ENCODE assay signal across 18 mouse cellular contexts in the genomic region with DNA sequence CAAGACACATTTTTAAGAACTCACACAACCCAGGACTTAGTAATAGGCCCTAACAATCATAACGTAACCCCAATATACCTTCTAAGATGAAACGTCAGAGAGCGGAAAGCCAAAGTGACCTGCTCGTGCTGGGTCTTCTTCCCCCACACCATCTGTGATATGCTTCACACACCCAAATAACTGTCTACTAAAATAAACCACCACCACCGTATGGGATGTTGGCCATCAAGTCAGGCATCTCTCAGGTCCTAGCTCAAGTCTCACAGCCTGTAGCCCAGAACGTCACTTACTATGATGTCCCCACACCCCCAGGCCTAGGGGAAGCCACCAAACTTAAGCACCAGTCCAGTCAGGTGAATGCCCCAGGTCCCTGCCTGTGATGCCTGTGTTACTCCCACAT.
"Had no signal": no experiment of that assay in that cellular context is flagged by ENCODE, and none has a peak within 500 bp of the region (broad histone marks: within the 10 kb centered on the region; RNA-seq: fewer than 3 reads in every experiment).

No protein-coding gene starts in this region.

- H3K4me2 ChIP-seq: lung, embryonic 14.5 days; midbrain, embryonic 13.5 days; midbrain, embryonic 15.5 days; neural tube, embryonic 13.5 days; neural tube, embryonic 15.5 days; stomach, embryonic 15.5 days had no signal

- ATAC-seq: midbrain, embryonic 13.5 days; midbrain, embryonic 15.5 days had no signal

- H3K9me3 ChIP-seq: midbrain, embryonic 10.5 days; midbrain, embryonic 13.5 days; midbrain, embryonic 15.5 days; neural tube, embryonic 13.5 days; neural tube, embryonic 15.5 days; stomach, embryonic 15.5 days had no signal

- H3K4me3 ChIP-seq: midbrain, embryonic 10.5 days; midbrain, embryonic 13.5 days; midbrain, embryonic 15.5 days; myocyte; neural tube, embryonic 13.5 days; neural tube, embryonic 15.5 days; stomach, embryonic 15.5 days had no signal

- H3K4me1 ChIP-seq: midbrain, embryonic 15.5 days; neural tube, embryonic 15.5 days had no signal

- DNase-seq: lung, adult 18-20 months; lung, embryonic 14.5 days; lung, postnatal 10 days; lung, postnatal 4 days; retina, postnatal 1 day; right cerebral cortex, adult 18-20 months; right cerebral cortex, postnatal 14 days; thymus, adult 2 months; thymus, postnatal 25 days; thymus, postnatal 4 days had no signal

- H3K27ac ChIP-seq: midbrain, embryonic 10.5 days; midbrain, embryonic 13.5 days; midbrain, embryonic 15.5 days; neural tube, embryonic 13.5 days; neural tube, embryonic 15.5 days; stomach, embryonic 15.5 days; stomach, postnatal 0 days had no signal

- H3K9ac ChIP-seq: lung, embryonic 14.5 days; midbrain, embryonic 13.5 days; midbrain, embryonic 15.5 days; neural tube, embryonic 13.5 days; neural tube, embryonic 15.5 days; stomach, embryonic 15.5 days had no signal

- H3K27me3 ChIP-seq: midbrain, embryonic 13.5 days; midbrain, embryonic 15.5 days; neural tube, embryonic 13.5 days; neural tube, embryonic 15.5 days; stomach, embryonic 15.5 days had no signal

- H3K36me3 ChIP-seq: midbrain, embryonic 10.5 days; midbrain, embryonic 13.5 days; midbrain, embryonic 15.5 days; stomach, embryonic 15.5 days had no signal
